Mouse (Mus musculus): ENCODE measurements around the gene Ccdc27.

DNA sequence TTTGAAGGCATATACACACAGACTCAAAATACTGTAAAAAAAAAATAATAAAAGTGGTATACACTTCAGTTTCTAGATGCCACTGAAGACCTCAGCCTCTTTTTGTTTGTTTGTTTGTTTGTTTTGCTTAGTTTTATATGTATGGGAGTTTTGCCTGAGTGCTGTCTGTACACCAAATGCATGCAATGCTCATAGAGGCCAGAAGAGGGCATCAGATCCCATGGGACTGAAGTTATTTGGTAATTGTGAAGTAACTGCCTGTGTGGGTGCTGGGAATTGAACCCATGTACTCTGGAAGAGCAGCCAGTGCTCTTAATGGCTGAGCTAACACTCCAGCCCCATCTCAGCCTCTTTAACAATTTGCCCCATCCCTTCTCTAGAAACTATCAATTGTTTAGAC lies 13.8 kb downstream of the Ccdc27 start:
- TF ChIP-seq CTCF (conservative IDR thresholded peaks at IDR 0.05; ENCODE audit: low read length), result peak; percentile 76
- no peak for TF ChIP-seq POU5F1 (IDR thresholded peaks at IDR 0.05; ENCODE audit: borderline replicate concordance, low read length)
- no peak for TF ChIP-seq NANOG (IDR thresholded peaks at IDR 0.05; ENCODE audit: borderline replicate concordance, low read length)

All from E14TG2a.4 (cell line).